Mouse (Mus musculus) adrenal gland, adult 2 months (tissue): ENCODE measurements at regions not wholly inside any gene's neighbourhood (a gene's known extent, or its start where the extent isn't known, plus 50 kb on each side); places are given as distances from the start of the nearest gene placed in this dataset.

Experiments
- DNase-seq: peaks from one replicate; pipeline ENCODE4 v3.0.0; 2021

DNA sequence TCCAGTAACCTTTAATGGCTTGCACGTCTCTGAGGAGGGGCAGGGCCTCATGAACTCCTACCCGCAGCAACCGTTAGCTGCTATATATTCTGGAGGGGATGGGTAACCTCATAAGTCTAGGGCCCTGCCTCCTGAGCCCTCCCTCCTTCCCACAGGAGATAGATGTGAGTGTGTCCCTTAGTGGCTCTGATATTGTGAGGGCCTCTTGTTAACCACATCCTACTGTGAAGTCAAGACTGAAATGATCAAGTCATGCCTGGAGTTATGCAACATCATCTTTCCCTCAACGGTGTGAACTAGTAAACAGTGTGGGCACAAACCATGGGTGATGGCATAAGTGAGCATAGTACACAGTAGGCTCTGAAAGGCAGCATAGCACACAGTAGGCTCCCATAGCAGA lies 255.8 kb upstream of the Sdk2 start:
- DNase-seq = no peak

DNA sequence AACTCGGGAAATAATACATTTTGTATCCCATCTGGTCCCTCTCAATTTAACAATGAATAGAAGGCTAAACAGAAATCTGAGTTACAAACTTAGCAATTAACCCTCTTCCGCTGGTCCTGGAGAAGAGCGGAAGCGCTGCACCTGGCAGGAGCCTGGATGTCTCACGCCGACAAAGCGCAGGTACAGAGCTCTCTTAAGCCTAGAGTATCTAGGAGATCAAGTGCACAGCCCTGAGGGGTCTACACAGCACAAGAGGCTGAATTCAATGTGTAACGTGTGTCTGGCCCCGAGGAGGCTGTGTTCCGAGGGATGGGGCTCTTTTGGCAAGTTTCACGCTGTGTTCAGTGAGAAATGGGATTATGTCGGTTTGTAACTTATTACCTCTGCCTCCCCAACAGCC lies 255.1 kb upstream of the Sdk2 start:
- DNase-seq = no peak

DNA sequence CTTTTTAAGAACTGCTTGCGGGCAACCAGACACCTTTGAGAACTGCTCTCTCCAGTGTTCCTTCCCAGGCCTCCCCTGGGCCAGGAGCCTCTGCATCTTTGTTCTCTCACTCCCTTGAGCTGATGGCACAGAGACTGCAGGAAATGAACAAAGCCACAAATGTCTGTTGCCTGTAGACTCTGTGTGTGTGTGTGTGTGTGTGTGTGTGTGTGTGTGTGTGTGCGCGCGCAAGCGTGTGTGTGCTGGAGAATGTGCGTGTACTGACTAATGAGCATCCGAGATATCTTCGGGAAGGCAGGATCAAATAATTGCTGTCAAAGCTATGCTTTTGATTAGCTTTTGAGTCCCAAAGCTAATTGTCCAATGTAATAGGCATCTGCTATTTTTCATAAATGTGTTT lies 254.7 kb upstream of the Sdk2 start:
- DNase-seq = no peak

DNA sequence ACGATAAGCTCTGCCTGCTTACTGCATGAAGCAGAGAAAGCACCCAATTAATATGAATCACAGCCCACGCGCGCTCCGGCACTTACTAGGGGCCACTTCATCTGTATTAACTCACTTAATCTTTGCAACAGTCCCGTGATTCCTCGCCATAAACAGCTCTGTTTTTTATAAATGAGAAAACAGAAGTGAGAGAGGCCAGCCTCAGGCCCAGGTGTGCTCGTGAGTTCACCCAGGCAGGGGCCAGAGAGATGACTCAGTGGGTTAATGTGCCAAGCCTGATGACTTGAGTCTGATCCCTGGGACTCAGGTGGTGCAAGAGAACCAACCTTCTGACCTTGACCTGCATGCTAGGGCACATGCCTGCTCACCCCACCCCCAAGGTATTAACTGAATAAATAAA lies 248.4 kb upstream of the Sdk2 start:
- no peak for DNase-seq

DNA sequence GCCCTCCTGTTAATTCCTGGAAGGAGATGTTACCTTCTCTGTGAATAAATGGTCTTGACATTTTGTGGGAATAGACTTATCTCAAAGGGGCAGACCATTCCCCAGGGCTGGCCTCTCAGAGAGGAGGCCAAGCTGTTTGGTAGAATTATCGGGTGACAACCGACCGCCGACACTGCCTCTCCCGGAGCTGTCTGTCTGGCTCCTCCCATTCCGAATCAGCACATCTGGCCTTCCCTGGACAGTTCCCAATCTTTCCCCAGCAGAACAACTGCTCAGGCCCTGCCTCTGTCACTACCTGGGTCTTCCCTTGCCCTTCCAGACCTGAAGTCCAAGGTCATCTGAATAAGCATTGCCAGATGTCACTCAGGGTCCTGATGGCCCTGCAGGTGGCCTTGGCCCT lies 246.8 kb upstream of the Sdk2 start:
- no peak for DNase-seq

DNA sequence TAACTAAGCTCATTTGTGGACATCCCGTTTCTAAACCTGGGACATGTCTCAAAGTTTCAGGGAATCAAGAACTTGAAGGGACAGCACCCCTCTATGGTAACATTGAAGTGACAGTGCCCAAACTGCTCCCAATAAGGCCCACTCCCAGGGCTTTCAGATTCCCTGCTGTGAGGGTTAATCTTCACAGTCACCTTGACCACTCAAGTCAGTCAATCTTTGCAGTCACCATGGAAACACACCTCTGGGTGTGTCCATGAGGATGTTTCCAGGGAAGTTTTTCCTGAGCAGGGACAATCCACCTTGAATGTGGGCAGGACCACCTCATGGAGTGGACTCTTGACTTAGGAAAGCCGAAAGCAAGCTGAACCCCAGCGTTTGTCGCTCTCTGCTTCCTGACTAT lies 244.8 kb upstream of the Sdk2 start:
- no peak for DNase-seq

DNA sequence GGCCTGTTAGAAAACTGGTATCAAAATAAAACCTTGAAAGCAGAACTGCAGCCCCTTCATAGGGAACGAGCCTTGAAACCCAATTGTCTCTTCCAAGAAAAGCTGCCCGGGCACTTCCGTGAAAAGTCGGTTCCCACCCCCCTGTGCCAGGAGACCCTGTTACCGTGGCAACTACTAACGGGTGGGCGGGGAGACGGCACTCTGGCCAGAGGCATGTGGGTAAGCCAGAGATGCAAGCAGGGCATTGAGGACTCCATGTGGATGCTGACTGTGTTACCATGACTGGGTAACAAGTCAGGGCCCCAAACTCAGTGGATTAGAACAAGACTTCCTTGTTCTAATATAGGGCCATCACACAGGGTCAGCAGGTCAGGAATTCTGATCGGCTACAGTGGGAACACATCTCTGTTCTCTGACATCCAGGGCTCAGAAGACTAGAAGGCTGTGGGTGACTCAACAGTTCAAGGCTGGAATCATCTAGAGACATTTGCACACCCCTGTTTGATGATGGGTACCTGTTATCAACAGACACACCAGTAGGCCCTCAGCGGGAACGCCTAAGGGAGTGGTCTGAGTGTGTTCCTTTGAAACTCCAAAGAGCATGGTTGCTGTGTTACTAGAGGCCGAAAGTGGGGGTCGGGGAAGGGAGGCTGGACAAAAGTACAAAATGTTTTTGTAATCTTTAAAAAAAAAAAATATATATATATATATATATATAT lies 236.9 kb upstream of the Sdk2 start:
- no peak for DNase-seq

DNA sequence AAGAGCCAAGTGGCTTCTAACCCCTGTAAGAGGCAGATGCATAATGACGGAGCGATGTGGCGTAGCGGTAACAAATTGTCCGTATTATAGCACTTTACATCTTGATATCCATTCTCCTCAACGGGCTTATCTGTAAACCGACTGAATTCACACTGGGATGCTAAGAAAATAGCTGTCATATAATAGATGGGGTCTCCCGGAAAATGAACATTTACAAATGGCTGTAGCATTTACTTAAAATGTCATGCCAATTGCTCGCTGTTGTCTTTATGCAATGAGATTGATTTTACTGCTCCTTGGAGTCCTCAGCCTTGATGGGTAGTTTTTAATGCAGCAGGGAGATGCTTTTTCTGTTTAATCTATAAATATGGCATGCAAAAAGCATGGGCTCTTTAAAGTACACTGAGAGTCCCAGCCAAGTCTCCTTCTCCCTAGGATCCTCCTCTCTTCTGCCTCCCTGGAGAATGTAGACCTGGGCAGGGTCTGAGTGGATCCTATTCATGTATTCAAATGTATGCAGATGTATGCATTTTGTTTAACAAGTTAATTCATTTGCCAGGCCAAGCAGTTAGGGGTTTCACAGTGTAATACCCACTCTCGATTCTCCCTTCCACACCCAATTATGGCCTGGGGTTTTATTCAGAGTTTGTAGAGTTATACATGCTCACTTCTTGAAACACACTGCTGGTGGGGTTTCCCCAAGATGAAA lies 233.9 kb upstream of the Sdk2 start:
- no peak for DNase-seq

DNA sequence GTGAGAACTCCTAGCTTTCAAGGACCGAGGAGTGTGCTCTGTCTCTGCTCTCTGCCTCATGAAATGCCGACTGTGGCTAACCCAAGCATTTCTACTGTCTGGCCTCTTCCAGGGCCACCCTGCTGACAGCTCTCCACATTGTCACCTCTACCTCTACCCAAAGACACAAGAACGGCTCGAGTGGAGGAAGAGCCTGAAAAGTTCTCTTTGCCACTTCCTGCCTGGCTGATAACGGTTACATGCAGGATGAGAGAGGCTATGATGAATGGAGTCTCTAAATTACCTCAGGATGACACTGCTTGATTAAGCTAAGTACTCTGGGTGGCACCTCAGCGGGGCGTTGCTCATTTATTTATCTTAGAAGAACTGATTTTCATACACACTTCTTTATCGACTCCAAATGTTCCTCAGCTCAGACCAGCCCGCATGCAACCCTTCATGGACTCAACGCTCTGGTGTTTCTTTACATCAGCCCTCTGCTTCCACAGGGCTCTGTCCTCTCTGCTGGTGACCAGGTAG lies 230.0 kb upstream of the Sdk2 start:
- DNase-seq = no peak

DNA sequence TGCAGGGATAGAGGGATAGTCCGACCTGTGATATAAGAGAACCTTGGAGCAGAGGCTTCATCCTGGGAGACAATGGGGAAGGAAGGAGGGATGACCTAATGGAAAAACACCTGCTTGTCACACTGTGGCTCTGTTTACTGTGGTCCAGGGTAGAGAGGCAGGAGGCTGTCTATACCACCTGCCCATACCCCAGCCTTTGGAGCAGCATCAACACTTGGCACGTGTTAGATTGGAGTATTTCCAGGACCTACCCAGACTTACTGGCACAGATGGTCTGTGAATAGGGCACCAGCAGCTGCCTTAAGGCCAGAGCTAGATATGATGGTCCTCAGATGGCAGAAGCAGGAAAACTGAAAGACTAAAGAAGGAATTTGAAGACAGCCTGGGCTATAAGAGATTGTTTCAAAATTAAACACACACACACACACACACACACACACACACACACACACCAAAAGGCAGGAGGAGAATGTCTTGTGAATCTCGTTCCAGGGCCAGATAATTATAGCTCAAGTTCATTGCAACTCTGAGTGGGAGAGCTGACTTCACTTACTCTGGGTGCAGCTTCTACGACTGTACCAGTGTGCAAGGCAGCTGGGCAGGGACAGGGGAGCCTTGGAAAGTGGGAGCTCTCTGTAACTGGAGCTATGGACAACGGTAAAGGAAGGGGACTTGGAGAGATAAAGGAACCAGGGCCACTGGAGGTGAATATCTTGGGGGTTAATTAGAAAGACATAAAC lies 227.8 kb upstream of the Sdk2 start:
- no peak for DNase-seq

DNA sequence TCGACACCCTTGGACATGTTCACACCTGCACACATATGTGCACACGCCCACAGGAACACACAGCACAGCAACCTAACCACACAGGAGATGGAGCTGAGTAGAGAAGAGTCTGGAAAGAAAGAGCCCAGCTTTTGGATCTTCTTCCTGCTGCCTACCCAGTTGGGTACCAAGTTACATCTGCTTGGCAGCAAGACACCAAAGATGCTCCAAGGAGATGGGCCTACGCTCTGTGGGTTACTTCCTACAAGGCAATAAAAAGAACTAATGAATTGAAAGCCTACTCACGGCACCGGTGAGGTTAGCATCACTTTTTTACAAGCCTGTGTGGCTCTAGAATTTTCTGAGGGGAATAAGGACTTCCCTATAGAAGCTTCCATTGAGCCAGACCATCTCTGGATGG lies 224.4 kb upstream of the Sdk2 start:
- DNase-seq = no peak

DNA sequence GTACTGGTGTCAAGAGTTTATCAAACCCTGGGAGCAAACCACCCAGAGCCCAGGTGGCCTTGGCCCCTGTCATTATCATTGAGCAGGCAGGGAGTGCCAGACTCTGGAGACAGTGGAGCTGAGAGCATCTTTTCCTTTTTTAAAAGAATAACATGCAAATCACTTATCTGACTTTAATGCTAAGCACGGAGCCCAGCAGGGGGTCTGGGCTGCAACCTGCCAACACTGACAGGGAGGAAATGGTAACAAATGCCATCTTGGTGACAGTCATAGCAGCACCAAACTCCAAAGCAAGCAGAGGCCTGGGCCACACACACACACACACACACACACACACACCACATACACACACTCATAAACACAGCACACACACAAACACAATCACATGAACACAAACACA lies 223.1 kb upstream of the Sdk2 start:
- no peak for DNase-seq

DNA sequence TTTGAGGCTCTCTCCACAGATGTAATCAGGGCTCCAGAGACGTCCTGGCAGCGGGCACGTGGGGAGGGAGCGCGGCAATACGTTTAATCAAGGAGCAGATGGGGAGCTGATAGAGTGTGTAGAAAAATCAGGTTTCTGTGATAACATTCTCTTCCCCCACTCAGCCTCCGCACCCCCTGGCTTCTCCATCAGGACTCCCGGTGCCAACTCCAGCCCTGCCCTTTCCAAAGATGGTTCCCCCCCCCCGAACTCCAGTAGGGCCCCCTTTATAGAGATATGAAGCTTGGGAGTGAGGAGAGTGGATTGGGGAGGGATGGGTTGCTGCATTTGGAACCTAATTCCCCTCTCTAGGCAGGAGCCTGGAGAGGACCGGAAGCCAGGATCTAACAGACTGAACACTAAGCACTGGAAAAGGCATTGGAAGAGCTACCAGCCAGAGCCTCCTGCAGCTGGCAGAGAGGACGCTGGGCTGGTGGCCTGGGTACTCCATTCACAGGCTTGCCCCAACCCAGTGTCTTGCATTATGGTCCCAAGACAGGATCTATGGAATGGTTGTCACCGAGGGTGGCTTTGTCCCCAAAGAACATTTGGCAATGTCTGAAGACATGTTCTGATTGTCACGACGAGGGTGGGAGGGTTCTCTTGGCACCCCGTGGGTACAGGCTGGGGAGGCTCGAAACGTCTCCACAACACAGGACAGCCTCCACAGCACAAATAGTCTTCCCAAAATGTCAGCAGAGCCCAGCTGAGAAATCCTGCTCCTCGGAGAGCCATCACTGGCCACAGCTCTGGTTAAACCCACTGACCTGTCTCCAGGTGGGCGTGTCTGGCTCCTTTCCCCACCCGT lies 218.2 kb upstream of the Sdk2 start:
- DNase-seq = no peak

DNA sequence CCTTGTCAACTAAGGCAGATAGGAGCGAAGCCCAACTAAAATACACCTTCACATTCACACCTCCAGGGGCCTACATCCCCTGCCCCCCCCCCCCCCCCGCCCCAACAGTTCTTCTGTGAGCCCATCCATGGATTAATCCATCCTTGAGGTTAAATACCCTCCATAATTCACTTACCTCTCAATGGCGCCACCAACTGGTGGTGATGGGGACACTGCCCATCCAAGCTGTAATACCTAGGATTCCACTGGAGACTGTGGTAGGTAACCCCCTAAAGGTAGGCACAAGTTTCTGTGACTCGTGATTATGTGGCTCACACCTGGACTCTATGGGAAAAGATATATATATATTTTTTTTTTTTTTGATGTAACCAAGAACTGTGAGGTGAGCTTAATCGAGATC lies 216.4 kb upstream of the Sdk2 start:
- DNase-seq = peak; percentile 36

DNA sequence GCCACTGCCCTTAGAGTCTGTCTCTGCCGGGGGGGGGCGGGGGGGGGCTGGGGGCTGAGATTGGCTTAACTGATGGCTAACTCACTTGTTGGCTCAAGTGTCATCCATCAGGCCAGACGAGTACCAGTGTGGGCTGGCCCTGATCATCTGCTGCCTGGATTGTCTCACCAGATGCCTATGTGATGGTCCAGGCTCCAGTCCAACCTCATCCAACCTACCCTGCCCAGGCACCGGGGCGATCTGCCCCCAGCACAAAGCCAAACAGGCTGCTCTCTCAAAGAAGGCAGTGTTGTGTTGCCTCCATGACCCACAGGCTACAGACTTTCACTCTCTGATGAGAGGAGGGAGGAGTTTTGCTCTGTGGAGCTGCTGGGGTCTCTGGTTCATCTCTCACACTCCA lies 215.7 kb upstream of the Sdk2 start:
- no peak for DNase-seq

DNA sequence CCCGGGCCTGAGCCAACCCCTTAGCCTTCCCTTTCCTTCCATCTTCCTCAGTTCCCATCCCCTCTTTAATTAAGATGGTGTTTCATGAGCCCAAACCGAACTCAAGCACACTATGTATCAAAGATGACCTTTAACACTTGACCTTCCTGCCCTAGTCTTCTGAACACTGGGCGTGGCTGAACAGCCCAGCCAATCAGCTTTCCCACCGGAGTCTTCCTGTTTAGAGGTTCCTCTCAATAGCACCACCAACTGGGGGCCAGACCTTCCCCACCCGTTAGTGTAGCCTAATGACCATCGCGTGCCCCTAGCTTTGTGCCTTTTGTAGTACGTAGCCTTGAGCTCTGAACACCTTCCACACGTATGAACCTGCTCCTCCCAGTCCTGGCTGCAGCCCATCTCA lies 215.0 kb upstream of the Sdk2 start:
- no peak for DNase-seq

DNA sequence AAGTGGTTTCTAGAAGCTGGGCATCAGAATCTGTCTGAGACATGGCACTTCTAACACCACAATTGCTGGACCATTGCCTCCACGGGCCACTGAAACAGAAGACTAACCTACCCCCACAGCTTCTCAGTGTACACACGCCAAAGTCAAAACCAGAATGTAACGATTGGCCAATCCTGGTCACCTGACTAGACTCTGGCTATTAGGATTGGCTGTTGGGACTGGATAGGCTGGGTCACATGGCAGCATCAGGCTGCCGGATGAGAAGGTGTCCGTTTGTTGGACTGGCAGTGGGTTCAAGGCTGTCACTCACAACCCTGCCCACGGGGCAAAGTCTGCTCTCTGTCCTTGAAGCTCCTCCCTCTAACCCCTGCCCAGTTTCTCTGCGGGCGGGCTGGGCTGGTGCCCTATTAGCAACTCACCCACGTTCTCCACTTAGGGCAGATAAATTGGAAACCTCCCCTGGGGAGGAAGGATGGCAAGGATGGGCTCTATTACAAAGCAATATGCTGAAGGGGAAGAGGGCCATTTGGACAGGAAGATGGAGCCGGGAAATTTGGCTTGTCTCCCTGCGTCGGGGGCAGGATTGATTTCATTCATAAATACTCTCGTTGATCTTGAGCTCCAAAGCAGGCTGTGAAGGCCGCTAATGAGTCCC lies 214.3 kb upstream of the Sdk2 start:
- DNase-seq = no peak

DNA sequence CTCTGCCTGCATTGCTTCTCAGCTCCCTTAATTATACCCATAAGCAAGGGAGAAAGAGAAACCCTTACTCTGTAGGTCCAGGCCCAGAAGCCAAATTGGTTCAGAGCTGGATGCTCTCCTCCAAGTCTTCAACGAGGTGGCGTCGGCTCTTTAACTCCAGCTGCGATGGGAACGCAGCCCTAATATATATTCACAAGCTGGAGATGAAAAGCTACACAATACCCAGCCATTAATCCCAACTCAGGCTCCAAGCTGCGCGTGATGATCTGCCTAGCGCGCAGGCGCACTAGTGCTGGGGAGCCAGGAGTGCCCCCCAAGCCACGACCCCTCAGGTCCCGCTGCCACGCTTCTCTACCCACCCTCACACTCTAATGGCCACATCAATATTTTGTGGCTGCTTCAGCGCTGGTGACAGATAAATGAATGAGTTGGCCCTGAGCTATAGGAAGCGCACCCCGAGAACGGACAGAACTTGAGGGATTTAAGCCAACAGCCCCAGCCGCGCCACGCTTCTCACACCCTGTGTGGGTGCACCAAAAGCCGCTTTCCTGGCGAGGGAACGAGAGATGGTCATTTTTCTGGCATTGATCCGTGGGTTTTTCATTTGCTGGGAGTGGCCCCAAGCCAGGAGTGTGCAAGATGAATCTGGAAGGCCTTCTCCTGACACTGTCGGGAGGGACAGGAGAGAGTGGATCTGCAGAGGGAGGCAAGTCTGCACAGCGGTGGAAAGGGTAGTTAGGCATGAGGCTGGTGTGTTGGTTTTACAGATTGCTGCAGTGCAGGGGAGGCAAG lies 210.9 kb upstream of the Sdk2 start:
- DNase-seq = no peak

DNA sequence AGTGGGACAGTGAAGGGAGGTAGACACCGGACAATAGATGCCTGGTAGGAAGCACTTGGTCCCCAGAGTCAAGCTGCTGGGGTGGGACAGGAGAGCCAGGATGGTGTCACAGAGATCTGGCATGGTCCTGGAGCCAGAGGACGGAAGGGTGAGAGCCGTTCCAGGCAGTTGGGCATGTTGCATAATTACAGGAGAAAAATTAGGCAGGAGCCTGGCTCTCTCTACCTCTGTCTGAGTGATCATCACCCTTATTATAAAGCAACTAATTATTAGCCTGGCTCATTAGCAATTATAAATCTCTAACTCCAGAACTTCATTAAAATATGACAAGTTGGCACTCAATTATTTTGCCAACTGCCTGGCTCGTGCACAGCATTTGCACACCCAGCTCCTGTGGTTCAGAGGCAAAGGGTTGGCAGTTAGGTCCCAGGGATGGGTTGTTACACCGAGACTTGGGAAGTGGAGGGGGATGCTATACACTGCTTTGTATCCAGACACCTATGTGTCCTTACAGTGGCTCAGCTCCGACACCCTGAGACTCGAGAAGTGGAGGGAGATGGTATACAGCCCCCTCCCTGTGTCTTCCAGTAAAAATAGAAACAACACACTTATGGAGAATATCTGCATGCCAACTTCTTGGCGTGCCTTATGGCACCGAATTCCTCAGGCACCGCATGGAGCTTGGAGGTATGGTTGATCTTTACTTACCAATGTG lies 203.7 kb upstream of the Sdk2 start:
- DNase-seq = no peak

DNA sequence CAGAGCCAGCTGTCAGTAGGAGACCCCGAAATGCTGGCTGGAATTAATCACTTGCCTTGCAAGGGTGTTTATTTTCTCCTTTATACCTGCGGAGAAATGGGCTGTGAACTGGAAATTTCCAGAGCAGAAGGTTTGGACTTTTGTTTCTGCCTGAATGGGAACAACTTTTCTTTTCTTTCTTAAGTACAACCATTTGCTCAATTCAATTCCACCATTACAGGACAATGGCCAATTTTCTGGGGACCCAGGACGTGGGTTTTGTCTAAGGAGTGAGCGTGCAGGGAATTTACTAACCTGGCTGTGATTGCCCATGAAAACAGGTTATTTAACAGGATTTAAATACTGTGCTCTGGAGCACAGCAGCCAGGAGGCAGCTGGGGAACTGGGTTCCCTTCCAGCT lies 195.1 kb upstream of the Sdk2 start:
- no peak for DNase-seq
